ENCODE assay signal across 17 mouse cellular contexts in the genomic region with DNA sequence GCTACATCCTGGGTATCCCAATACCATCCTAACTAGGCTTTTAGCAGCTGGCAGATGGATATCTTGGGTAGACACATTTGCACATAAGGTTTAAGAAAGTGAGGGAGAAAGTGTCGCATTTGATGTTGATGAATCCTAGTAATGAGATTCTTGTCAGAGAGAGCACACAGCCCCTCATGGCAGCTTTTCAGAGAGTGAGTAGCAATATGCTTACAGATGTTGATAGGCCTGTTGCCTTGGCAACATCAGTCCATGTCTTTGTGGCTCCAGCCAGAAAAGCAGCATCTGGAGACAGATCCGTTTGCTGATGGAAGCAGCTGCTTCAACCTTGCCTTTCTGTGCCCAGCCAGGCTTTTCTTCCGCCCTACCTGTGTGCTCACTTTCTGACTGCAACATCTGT.
DNase-seq lines count a peak whose midpoint lies in the region; ATAC-seq lines count a peak whose summit lies in the region.
"Had no signal": no experiment of that assay in that cellular context is flagged by ENCODE, and none has a peak within 500 bp of the region (broad histone marks: within the 10 kb centered on the region; RNA-seq: fewer than 3 reads in every experiment).

No protein-coding gene starts in this region.

- no peak overlapping the region for H3K4me3 ChIP-seq in midbrain, embryonic 13.5 days (replicated peaks)
- H3K4me3 ChIP-seq: intestine, embryonic 15.5 days; lung, embryonic 15.5 days; stomach, embryonic 15.5 days had no signal

- DNase-seq in frontal cortex, postnatal 25 days (ENCODE audit: low spot score in 2 of 2), result no peak
- peak; percentile 1 for DNase-seq in right cerebral cortex, adult 18-20 months
- no peak for DNase-seq in right cerebral cortex, postnatal 36 days (ENCODE audit: low spot score in 2 of 2)
- no peak for DNase-seq in heart, adult 18-20 months
- DNase-seq in kidney, postnatal 4 days, result no peak
- DNase-seq: adrenal gland, postnatal 25 days; cerebellum, postnatal 10 days; heart, postnatal 10 days; spleen, adult 18-20 months; thymus, postnatal 14 days had no signal

- H3K4me1 ChIP-seq in midbrain, embryonic 13.5 days (replicated peaks), result peaks cover 8% of the 10 kb centered on the region; the same call in 1 of the 2 replicates
- H3K4me1 ChIP-seq: intestine, embryonic 15.5 days; lung, embryonic 15.5 days; stomach, embryonic 15.5 days had no signal

- H3K36me3 ChIP-seq in midbrain, embryonic 13.5 days, result no peaks in the 10 kb centered on the region
- H3K36me3 ChIP-seq: intestine, embryonic 15.5 days; lung, embryonic 15.5 days; stomach, embryonic 15.5 days had no signal

- no peaks in the 10 kb centered on the region for H3K9me3 ChIP-seq in midbrain, embryonic 13.5 days
- H3K9me3 ChIP-seq: intestine, embryonic 15.5 days; lung, embryonic 15.5 days; stomach, embryonic 15.5 days had no signal

- H3K27ac ChIP-seq in midbrain, embryonic 13.5 days, result peak overlapping the region; percentile 59
- H3K27ac ChIP-seq: intestine, embryonic 15.5 days; lung, embryonic 15.5 days; stomach, embryonic 15.5 days had no signal

- H3K9ac ChIP-seq in midbrain, embryonic 13.5 days (replicated peaks), result no peak overlapping the region
- H3K9ac ChIP-seq: intestine, embryonic 15.5 days; lung, embryonic 15.5 days; stomach, embryonic 15.5 days had no signal

- H3K4me2 ChIP-seq in midbrain, embryonic 13.5 days (replicated peaks), result no peak overlapping the region
- H3K4me2 ChIP-seq: intestine, embryonic 15.5 days; liver, embryonic 11.5 days; lung, embryonic 15.5 days; stomach, embryonic 15.5 days had no signal

- ATAC-seq in frontal cortex, adult (ENCODE audit: low TSS enrichment), result peak; percentile 31; the same call in 1 of the 2 replicates
- peak; percentile 88 for ATAC-seq in midbrain, embryonic 13.5 days
- ATAC-seq: activated CD4-positive, CD25-positive, alpha-beta regulatory T cell, adult 4 months; intestine, embryonic 15.5 days had no signal

- H3K27me3 ChIP-seq in midbrain, embryonic 13.5 days, result no peaks in the 10 kb centered on the region
- H3K27me3 ChIP-seq: intestine, embryonic 15.5 days; lung, embryonic 15.5 days; stomach, embryonic 15.5 days had no signal

- WGBS in midbrain, embryonic 13.5 days, result 62% methylated on average over 3 of the region's 3 CpGs
